Comparison of ENCODE assay signal across 13 mouse cellular contexts in the genomic region with DNA sequence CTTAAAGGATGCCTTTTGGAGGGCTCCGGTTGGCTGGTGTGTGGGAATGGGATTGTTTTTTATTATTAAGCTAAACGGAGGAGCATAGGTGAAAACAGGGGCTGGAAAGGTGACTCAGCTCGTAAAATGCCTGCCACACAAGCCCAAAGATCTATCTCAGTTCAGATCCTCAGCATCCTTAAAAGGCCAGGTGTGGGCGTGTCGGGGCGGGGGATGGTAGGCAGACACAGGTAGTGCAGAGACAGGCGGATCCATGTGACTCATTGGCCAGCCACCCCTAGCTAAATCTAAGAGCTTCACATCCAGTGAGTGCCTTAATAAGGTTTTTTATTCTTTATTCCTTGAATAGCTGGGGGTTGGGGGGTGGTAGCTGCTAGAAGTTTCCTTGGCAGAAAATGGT.
"Had no signal": no experiment of that assay in that cellular context is flagged by ENCODE, and none has a peak within 500 bp of the region (broad histone marks: within the 10 kb centered on the region; RNA-seq: fewer than 3 reads in every experiment).

No protein-coding gene starts in this region.

- H3K27ac ChIP-seq: heart, adult 2 months; heart, embryonic 13.5 days; heart, embryonic 15.5 days; hindbrain, embryonic 13.5 days; hindbrain, postnatal 0 days; kidney, embryonic 15.5 days; kidney, postnatal 0 days; limb, embryonic 13.5 days; limb, embryonic 15.5 days had no signal

- H3K4me1 ChIP-seq: kidney, embryonic 15.5 days; limb, embryonic 13.5 days had no signal

- H3K27me3 ChIP-seq: heart, embryonic 13.5 days; heart, embryonic 15.5 days; hindbrain, embryonic 13.5 days; kidney, embryonic 15.5 days; limb, embryonic 13.5 days; limb, embryonic 15.5 days had no signal

- H3K4me3 ChIP-seq: heart, adult 2 months; heart, embryonic 13.5 days; heart, embryonic 15.5 days; hindbrain, embryonic 13.5 days; kidney, embryonic 15.5 days; limb, embryonic 13.5 days; limb, embryonic 15.5 days had no signal

- DNase-seq: gastrocnemius, postnatal 14 days; gastrocnemius, postnatal 36 days; heart, adult 11 months; heart, adult 2 months; kidney, adult 11 months had no signal

- H3K36me3 ChIP-seq: heart, embryonic 13.5 days; heart, embryonic 15.5 days; hindbrain, embryonic 13.5 days; kidney, embryonic 15.5 days; limb, embryonic 13.5 days; limb, embryonic 15.5 days had no signal

- H3K9me3 ChIP-seq: heart, embryonic 13.5 days; heart, embryonic 15.5 days; hindbrain, embryonic 13.5 days; kidney, embryonic 15.5 days; limb, embryonic 13.5 days; limb, embryonic 15.5 days had no signal
